Mouse (Mus musculus): ENCODE data around the gene Hsd3b1.
A peak's percentile ranks its signal among the peaks of the same experiment; 100 is the strongest.
"Not testable (repeated sequence)": the region's sequence is repeated elsewhere in the genome, so short reads cannot be mapped to it uniquely, and the experiment has no call there.

The Hsd3b1 gene

DNA sequence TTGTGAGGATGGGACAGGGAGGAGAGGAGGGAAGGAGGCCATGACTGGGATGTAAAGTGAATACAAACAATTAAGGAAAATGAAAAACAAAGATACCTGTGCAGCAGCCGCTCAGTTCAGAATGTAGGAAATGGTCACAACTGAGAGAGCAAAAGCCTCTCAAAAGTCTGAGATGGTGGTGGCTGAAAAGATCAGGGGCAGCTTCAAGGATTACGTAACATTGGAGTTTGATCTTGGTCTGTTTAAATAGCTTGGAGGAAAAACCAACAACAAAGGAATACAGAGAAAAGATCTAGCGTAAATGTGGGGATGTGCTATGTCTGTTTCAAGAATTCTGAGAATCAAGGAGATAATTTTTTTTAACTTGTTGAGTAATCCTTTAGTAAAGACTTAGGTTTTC is at the start of gene Hsd3b1:
Hsd3b1 (minus strand) TSS at position 219 of the 400 bp plus-strand sequence.
- DNase-seq, result no peak

DNA sequence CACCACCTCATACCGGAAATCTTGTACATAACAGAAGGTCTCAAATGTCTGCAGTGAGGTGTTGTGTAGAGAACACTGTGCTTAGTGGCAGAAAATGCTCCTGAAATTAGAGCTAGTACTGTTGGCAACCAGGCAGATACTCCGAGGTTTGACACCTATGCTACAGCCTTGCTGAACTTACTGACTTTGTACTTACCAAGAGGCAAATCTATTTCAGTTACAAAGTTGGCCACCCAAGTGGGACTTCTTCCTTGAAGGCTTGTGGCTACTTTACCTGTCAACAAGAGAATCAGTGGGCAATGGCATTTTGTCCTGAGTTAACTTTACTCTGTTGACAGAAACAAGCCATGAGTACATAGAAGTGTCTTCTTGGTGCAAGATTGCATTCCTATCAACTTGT is 38.0 kb upstream of the Hsd3b1 start:
- no peak for DNase-seq

- no peak for DNase-seq
Measured at GRCm38 (mm10) chr3:98895071-98895601, 35.5 kb upstream of the Hsd3b1 start.

DNA sequence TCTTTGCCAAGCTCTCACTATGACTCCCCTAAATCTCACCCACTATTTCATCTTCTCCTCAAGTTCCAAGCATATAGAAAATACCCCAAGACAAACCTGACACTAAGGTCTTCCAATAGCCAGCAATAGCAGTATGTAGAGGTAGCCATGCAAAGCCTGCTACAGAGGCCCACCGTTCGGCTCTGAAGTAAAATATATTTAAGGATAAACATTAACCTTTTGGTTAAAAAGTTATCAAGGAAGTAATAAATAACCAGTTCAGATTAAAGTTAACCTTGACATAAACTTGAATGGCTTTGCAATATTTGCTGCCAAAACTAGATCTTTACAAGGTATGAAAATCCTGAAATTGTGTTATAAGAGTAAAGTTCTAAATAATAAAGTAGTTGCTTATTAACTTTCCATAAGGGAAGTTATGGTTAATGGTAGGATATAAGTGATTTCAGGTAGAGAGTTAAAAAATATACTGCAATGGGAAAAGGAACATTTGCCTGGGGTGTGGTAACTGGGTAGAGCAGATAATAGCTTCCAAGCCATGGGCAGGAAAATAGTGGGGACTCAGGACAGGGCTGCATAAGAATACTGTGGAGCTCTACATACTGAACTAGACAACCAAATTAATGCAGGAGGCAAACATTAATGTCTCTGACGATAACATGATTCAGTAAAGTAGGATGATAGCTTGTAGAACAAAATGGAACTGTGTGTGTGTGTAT is 33.6 kb upstream of the Hsd3b1 start, which contains the start of gene Hao2:
Hao2 (minus strand) TSS at position 183 of the 716 bp plus-strand sequence.
- no peak for DNase-seq

DNA sequence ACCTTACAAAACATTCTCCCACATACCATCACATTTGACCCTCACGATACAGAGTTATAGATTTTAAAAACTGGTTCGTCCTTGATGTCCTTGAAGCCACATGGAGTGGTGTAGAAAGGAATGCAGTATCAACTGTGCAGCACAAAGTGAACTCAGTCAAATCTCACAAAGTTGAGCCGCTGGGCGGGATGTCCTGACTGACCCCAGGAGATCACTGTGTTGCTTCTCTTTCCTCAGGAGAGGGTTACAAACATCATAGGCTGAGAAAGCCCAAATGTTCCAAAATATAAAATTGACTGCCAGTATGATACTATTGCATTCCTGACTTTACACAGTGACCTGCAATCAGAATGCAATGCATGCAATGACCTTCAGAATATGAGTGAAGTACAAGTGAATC is 30.8 kb upstream of the Hsd3b1 start:
- no peak for DNase-seq

DNA sequence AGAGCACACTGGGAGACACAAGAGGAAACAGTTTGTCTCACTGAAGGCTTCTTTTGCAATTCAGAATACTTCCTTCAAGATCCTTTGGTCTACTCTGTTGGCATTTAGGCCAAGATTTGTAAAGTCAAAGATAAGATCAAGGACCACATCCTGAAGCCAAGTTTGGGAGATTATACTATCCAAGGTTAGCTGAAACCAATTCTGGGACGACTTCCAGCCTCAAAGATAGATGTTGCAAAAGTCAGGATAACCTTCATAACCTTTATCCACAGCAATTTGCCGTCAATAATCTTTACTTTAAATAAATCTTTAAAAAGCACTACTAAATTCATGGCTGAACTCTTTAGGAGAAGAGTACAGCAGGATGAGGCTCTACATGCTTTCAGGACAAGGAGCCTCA is 28.6 kb upstream of the Hsd3b1 start:
- DNase-seq, result no peak

GRCm38 (mm10) chr3:98880831-98881230 is 21.2 kb upstream of the Hsd3b1 start:
- no peak for DNase-seq

- DNase-seq, result no peak
Measured at GRCm38 (mm10) chr3:98880216-98880615, 20.6 kb upstream of the Hsd3b1 start.

- DNase-seq, result no peak
Measured at GRCm38 (mm10) chr3:98868219-98868618, 8.6 kb upstream of the Hsd3b1 start.

DNA sequence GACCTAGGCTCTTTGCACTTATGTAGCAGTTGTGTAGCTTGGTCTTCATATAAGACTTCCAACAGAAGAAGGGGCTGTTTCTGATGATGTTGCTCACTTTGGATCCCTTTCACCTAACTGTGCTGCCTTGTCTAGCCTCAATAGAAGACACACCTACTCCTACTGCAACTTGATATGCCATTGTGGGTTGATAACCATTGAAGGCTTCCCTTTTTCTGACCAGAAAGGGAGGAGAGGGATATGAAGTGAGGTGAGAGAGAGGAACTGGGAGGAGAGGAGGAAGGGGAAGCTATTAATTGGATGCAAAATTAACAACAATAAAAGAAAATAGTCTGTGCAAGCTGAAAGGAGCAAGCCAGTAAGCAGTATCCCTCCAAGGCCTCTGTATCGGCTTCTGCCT is 3.2 kb upstream of the Hsd3b1 start:
- no peak for DNase-seq

DNA sequence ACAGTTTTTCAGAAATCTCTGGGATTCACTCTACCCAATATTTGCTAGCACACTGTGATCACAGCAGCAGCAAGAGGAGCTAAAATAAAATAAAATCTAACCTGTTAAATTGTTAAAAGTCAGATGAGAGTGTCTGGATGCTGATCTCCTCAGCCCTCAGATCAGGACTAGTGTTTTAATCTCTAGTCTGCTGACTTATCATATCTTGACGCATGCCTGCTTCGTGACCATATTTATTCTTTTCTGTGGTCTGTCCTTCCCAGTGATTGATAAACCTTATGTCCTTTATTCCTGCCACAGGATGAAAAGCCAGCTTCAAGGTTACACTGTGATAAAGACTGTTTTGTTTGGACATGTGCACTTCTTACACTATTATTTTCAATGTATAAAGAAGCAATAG is 1.5 kb downstream of the Hsd3b1 start:
- DNase-seq, result no peak

- peak; percentile 23 for DNase-seq
Measured at GRCm38 (mm10) chr3:98856892-98857291, 2.7 kb downstream of the Hsd3b1 start.

DNA sequence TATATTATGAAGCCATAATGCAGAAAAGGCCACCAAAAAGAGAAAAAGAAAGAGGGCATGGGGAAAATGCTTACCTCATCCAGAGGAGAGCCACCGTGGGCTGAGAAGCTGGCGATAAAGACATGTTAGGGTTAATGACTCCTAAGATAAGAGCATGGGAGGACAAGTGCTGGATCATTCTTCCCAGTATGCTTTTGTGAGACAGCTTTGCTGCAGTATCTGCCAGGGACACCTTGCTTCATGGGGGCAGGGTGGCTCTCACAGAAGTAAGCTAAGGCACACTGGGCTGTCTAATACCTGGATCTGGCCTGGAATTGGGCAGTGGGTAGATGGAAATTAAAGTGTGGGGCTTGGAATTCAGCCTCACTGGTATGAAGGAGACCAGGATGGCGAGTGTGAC is 4.4 kb downstream of the Hsd3b1 start:
- DNase-seq, result peak; percentile 81

- no peak for DNase-seq
Measured at GRCm38 (mm10) chr3:98853685-98854084, 5.9 kb downstream of the Hsd3b1 start.

- DNase-seq, result no peak
Measured at GRCm38 (mm10) chr3:98853051-98853450, 6.5 kb downstream of the Hsd3b1 start.

GRCm38 (mm10) chr3:98852631-98853030 is 7.0 kb downstream of the Hsd3b1 start:
- no peak for DNase-seq

GRCm38 (mm10) chr3:98851853-98852252 is 7.7 kb downstream of the Hsd3b1 start:
- DNase-seq, result no peak

- DNase-seq, result no peak
Measured at GRCm38 (mm10) chr3:98850262-98850661, 9.3 kb downstream of the Hsd3b1 start.

DNA sequence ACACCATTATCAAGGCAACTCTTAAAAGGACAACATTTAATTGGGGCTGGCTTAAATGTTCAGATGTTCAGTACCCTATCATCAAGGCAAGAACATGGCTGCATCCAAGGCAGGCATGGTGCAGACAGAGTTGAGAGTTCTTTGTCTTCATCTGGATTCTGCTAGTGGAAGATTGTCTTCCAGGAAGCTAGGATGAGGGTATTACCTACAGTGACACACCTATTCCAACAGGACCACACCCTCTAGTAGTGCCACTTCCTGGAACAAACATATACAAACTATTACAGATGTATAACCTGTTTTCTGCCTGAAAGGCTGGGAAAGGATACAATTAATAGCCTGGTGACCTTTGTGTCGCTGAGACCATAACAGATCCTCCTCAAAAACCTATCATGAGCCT is 10.7 kb downstream of the Hsd3b1 start:
- DNase-seq, result no peak

DNA sequence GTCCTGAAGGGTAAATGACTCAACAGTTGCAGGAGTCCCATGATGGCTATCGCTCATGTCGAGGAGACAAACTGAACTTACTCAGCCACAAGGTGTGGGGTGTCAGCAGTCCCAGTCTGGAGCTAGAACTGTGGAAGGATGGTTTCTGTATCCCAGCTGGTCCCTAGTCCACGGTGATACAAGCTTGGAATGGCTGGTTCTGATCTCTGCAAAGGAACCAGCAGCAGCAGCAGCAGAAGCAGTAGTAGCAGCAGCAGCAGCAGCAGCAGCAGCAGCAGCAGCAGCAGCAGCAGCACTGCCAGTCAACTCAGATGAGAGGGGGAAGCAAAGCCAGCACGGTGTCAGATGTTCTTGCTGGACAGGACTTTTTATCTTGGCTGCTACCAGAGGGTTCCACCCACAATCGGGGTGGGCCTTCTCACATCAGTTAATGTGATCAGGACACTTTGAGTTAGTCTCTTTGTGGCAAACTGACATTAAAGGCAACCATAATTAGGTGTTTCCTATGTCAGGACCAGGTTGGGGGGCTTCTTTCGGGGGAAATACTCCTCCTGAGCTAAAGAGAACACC is 45.4 kb downstream of the Hsd3b1 start, which contains the start of gene Hsd3b6:
Hsd3b6 (minus strand) TSS at position 343 of the 570 bp plus-strand sequence.
- peak; percentile 48 for DNase-seq

- peak; percentile 30 for DNase-seq
Measured at GRCm38 (mm10) chr3:98812653-98813052, 46.9 kb downstream of the Hsd3b1 start.

GRCm38 (mm10) chr3:98805032-98805431 is 54.6 kb downstream of the Hsd3b1 start:
- DNase-seq, result not testable (repeated sequence)

All from liver (tissue).